Comparison of ENCODE assay signal across 8 mouse cellular contexts in the genomic region with DNA sequence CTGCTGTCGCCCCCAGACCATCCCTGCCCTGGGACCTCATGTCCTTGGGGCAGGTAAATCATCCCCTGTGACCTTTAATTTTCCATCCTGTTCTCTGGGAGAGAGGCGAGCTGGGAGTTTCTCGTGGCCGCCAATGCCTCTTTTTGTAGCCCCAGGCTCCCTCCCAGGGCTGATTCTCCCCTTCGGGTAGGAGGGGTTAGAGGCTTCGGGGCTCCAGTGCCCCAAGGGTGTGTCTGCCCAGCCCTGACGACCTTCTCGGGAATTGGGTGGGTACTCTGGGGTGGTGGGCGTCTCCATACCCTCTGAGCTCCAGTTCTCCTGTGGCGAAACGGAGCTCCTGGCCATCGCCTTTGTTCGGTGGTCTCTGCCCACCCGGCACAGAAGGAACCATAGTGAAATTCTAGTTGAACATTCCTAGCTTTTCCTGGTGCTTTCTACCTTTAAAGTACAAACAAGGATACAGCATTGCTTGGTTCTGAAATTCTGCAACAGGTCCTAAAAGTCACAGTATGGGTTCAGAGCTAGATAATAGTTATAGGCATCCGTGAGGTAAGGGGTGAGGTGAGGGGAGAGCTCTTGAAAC. TPM values are rescaled to one million over a fixed set of nuclear protein-coding genes. Genes with fewer than 3 reads are reported as not detected.
A peak's percentile ranks its signal among the peaks of the same experiment; 100 is the strongest.
DNase-seq lines count a peak whose midpoint lies in the region; ATAC-seq and TF ChIP-seq lines count a peak whose summit lies in the region.

No protein-coding gene starts in this region.

- H3K4me2 ChIP-seq in kidney, embryonic 16.5 days (replicated peaks; ENCODE audit: low read depth, low read length) = peak overlapping the region; percentile 79
- H3K4me2 ChIP-seq in hindbrain, embryonic 16.5 days (ENCODE audit: low read length) = peak overlapping the region; percentile 92
- H3K4me2 ChIP-seq in midbrain, embryonic 13.5 days (replicated peaks) = peak overlapping the region; percentile 85

- no peaks in the 10 kb centered on the region for H3K27me3 ChIP-seq in kidney, embryonic 16.5 days (ENCODE audit: insufficient read depth, low read length)
- no peaks in the 10 kb centered on the region for H3K27me3 ChIP-seq in hindbrain, embryonic 16.5 days (replicated peaks; ENCODE audit: control insufficient read depth, insufficient read depth, low read length)
- peaks cover 2% of the 10 kb centered on the region; the same call in 1 of the 2 replicates for H3K27me3 ChIP-seq in midbrain, embryonic 13.5 days

- TF ChIP-seq POLR2A in cortical plate, adult 2 months (IDR thresholded peaks at IDR 0.05; ENCODE audit: extremely low read depth, insufficient read depth, low read length) = no peak

- H3K9ac ChIP-seq in kidney, embryonic 16.5 days (replicated peaks; ENCODE audit: low read length) = peak overlapping the region; percentile 92
- peak overlapping the region; percentile 88 for H3K9ac ChIP-seq in hindbrain, embryonic 16.5 days (ENCODE audit: low read depth, low read length)
- H3K9ac ChIP-seq in midbrain, embryonic 13.5 days (replicated peaks) = peak overlapping the region; percentile 78

- peaks cover 3% of the 10 kb centered on the region; the same call in 1 of the 2 replicates for H3K9me3 ChIP-seq in kidney, embryonic 16.5 days (ENCODE audit: low read length)
- no peaks in the 10 kb centered on the region for H3K9me3 ChIP-seq in hindbrain, embryonic 16.5 days (ENCODE audit: control insufficient read depth, low read length)
- no peaks in the 10 kb centered on the region for H3K9me3 ChIP-seq in midbrain, embryonic 13.5 days

- peak overlapping the region; percentile 62 for H3K4me3 ChIP-seq in kidney, embryonic 16.5 days (ENCODE audit: low read length)
- peak overlapping the region; percentile 42 for H3K4me3 ChIP-seq in cortical plate, adult 2 months (ENCODE audit: insufficient read depth, low read length)
- H3K4me3 ChIP-seq in hindbrain, embryonic 16.5 days (ENCODE audit: low read length) = peak overlapping the region; percentile 74
- H3K4me3 ChIP-seq in midbrain, embryonic 13.5 days (replicated peaks) = peak overlapping the region; percentile 60

- H3K4me1 ChIP-seq in kidney, embryonic 16.5 days (ENCODE audit: insufficient read depth, low read length) = peaks cover 39% of the 10 kb centered on the region
- no peaks in the 10 kb centered on the region for H3K4me1 ChIP-seq in cortical plate, adult 2 months (ENCODE audit: control insufficient read depth, insufficient read depth, low read length)
- peaks cover 12% of the 10 kb centered on the region for H3K4me1 ChIP-seq in hindbrain, embryonic 16.5 days (ENCODE audit: control insufficient read depth, insufficient read depth, low read depth, low read length)
- peaks cover 28% of the 10 kb centered on the region for H3K4me1 ChIP-seq in midbrain, embryonic 13.5 days (replicated peaks)

- no peak for DNase-seq in kidney, adult 11 months
- no peak for DNase-seq in spleen, postnatal 10 days (ENCODE audit: low spot score in 2 of 2)
- no peak for DNase-seq in gastrocnemius, adult 18-20 months (ENCODE audit: low spot score)

- no peaks in the 10 kb centered on the region for H3K36me3 ChIP-seq in kidney, embryonic 16.5 days (ENCODE audit: insufficient read depth, low read length)
- no peaks in the 10 kb centered on the region for H3K36me3 ChIP-seq in hindbrain, embryonic 16.5 days (ENCODE audit: control insufficient read depth, insufficient read depth, low read length)
- H3K36me3 ChIP-seq in midbrain, embryonic 13.5 days = no peaks in the 10 kb centered on the region

- WGBS in kidney, embryonic 16.5 days = under 1% methylated on average over 15 of the region's 15 CpGs
- 0% methylated on average over 15 of the region's 15 CpGs for WGBS in hindbrain, embryonic 16.5 days
- 1% methylated on average over 15 of the region's 15 CpGs for WGBS in midbrain, embryonic 13.5 days

- H3K27ac ChIP-seq in kidney, embryonic 16.5 days (ENCODE audit: low read length) = peak overlapping the region; percentile 98
- no peak overlapping the region for H3K27ac ChIP-seq in cortical plate, adult 2 months (ENCODE audit: insufficient read depth, low read length)
- H3K27ac ChIP-seq in hindbrain, embryonic 16.5 days (ENCODE audit: low read depth, low read length) = peak overlapping the region; percentile 85
- H3K27ac ChIP-seq in midbrain, embryonic 13.5 days = peak overlapping the region; percentile 62

- peak; percentile 63 for ATAC-seq in kidney, embryonic 16.5 days (ENCODE audit: low FRiP score, low TSS enrichment)
- ATAC-seq in hindbrain, embryonic 16.5 days = no peak; the same call in 1 of the 2 replicates
- peak; percentile 76 for ATAC-seq in midbrain, embryonic 13.5 days
- no peak for ATAC-seq in erythroid progenitor cell, adult 5-6 weeks (replicated peaks; ENCODE audit: low FRiP score, poor library complexity, severe bottlenecking)

- TF ChIP-seq CTCF in cortical plate, adult 2 months (IDR thresholded peaks at IDR 0.05; ENCODE audit: extremely low read depth, insufficient read depth, low read length) = no peak

RNA-seq across cellular contexts. Expression of a gene that starts 0.9 kb away (rescaled TPM):
- polyA plus RNA-seq in kidney, embryonic 16.5 days (2015; fragmentation: Nextera tagmentation; extraction: Ambion mirVana) = 210 and 244 TPM in 2 replicates
- polyA plus RNA-seq in cortical plate, adult 2 months (2012; rRNA removed) = 10.1 and 14.0 TPM in 2 replicates
- 120 and 121 TPM in 2 replicates for polyA plus RNA-seq in hindbrain, embryonic 16.5 days (2015; fragmentation: Nextera tagmentation; extraction: Ambion mirVana)
- 94.3 and 128 TPM in 2 replicates for polyA plus RNA-seq in midbrain, embryonic 13.5 days (2015; fragmentation: Nextera tagmentation; extraction: Ambion mirVana)
- total RNA-seq in erythroid progenitor cell, adult 5-6 weeks (2015; ENCODE audit: low replicate concordance) = 18.7 TPM in 1 of 2 replicates, not detected in the other
- total RNA-seq in erythroid progenitor cell, adult 5-6 weeks (2017; ENCODE audit: low replicate concordance) = 2.1 and 11.6 TPM in 2 replicates
- total RNA-seq in gastrocnemius, adult 18-20 months (2021) = 1 to 10 TPM; 5.5 to 6.4 TPM

Comparison
In these comparisons a context has a peak if more than half of its experiments do, and no peak if none do; other contexts are left out.
1. ATAC-seq: peak in kidney, embryonic 16.5 days (single experiment) and midbrain, embryonic 13.5 days (single experiment); none in hindbrain, embryonic 16.5 days (single experiment) and erythroid progenitor cell, adult 5-6 weeks (single experiment).
2. Peak in every context shown above with its lines, with median percentiles within 50 percentile points of each other: H3K4me2 ChIP-seq, H3K4me3 ChIP-seq and H3K9ac ChIP-seq.